Mouse (Mus musculus): Measurements from ENCODE around the gene Gm29797. TPM values are rescaled to one million over a fixed set of nuclear protein-coding genes. Genes with fewer than 3 reads are reported as not detected.

Gene Gm29797
- polyA plus RNA-seq, 1 experiment = not detected

- TF ChIP-seq POLR2A (IDR thresholded peaks at IDR 0.05; ENCODE audit: insufficient read length, low read depth) = no peak
- Histone ChIP-seq H3K36me3 (ENCODE audit: control insufficient read depth, insufficient read depth) (no peaks in the 10 kb centered on the region), H3K4me2 (ENCODE audit: low read depth) (no peak overlapping the region), H3K79me2 (ENCODE audit: control insufficient read depth, insufficient read depth) (no peaks in the 10 kb centered on the region), H3ac (ENCODE audit: control insufficient read depth, insufficient read length) (no peak overlapping the region), H3K27me3 (ENCODE audit: control insufficient read depth, insufficient read depth, insufficient read length) (no peaks in the 10 kb centered on the region), H3K4me3 (no peak overlapping the region)
Observed at GRCm38 (mm10) chr2:181687586-181687985, 30.8 kb downstream of the Gm29797 start.

- H3K4me2 ChIP-seq (ENCODE audit: low read depth) = no peak overlapping the region
- H3K4me3 ChIP-seq = no peak overlapping the region
- TF ChIP-seq MYOD1 (IDR thresholded peaks at IDR 0.05; ENCODE audit: control insufficient read depth in 1 of 3, insufficient read length in 2 of 3, low read depth in 2 of 3) (no peak), USF1 (IDR thresholded peaks at IDR 0.05; ENCODE audit: low read depth) (no peak), E2F4 (IDR thresholded peaks at IDR 0.05; ENCODE audit: insufficient read depth) (no peak), REST (IDR thresholded peaks at IDR 0.05; ENCODE audit: insufficient read depth, insufficient read length) (no peak), POLR2AphosphoS2 (IDR thresholded peaks at IDR 0.05; ENCODE audit: insufficient read length, low read depth) (no peak), TCF12 (IDR thresholded peaks at IDR 0.05; ENCODE audit: insufficient read depth, poor library complexity, severe bottlenecking) (no peak)
- H3ac ChIP-seq (ENCODE audit: control insufficient read depth, insufficient read length) = no peak overlapping the region
- no peaks in the 10 kb centered on the region for H3K79me2 ChIP-seq (ENCODE audit: control insufficient read depth, insufficient read depth)
- H3K27me3 ChIP-seq (ENCODE audit: control insufficient read depth, insufficient read depth, insufficient read length) = no peaks in the 10 kb centered on the region
- no peaks in the 10 kb centered on the region for H3K36me3 ChIP-seq (ENCODE audit: control insufficient read depth, insufficient read depth)
Observed at GRCm38 (mm10) chr2:181689466-181690160, 32.8 kb downstream of the Gm29797 start.

GRCm38 (mm10) chr2:181691083-181691482 lies 34.2 kb downstream of the Gm29797 start:
- H3K36me3 ChIP-seq (ENCODE audit: control insufficient read depth, insufficient read depth) = no peaks in the 10 kb centered on the region
- H3K27me3 ChIP-seq (ENCODE audit: control insufficient read depth, insufficient read depth, insufficient read length) = no peaks in the 10 kb centered on the region
- H3K4me3 ChIP-seq = no peak overlapping the region
- no peak overlapping the region for H3K4me2 ChIP-seq (ENCODE audit: low read depth)
- H3K79me2 ChIP-seq (ENCODE audit: control insufficient read depth, insufficient read depth) = no peaks in the 10 kb centered on the region
- no peak for TF ChIP-seq POLR2A (IDR thresholded peaks at IDR 0.05; ENCODE audit: insufficient read length, low read depth)
- no peak for TF ChIP-seq REST (IDR thresholded peaks at IDR 0.05; ENCODE audit: insufficient read depth, insufficient read length)
- no peak for TF ChIP-seq CEBPB (IDR thresholded peaks at IDR 0.05; ENCODE audit: insufficient read depth, poor library complexity, severe bottlenecking)
- no peak for TF ChIP-seq E2F4 (IDR thresholded peaks at IDR 0.05; ENCODE audit: insufficient read depth)
- no peak for TF ChIP-seq MAX (IDR thresholded peaks at IDR 0.05; ENCODE audit: low read depth)
- TF ChIP-seq USF1 (IDR thresholded peaks at IDR 0.05; ENCODE audit: low read depth) = no peak
- TF ChIP-seq TCF3 (IDR thresholded peaks at IDR 0.05; ENCODE audit: insufficient read length, low read depth) = no peak
- no peak for TF ChIP-seq SRF (IDR thresholded peaks at IDR 0.05; ENCODE audit: control insufficient read depth, insufficient read length, low read depth)
- TF ChIP-seq MYOD1 (IDR thresholded peaks at IDR 0.05; ENCODE audit: control insufficient read depth in 1 of 3, insufficient read length in 2 of 3, low read depth in 2 of 3) = no peak
- TF ChIP-seq POLR2AphosphoS2 (IDR thresholded peaks at IDR 0.05; ENCODE audit: insufficient read length, low read depth) = no peak
- TF ChIP-seq TCF12 (IDR thresholded peaks at IDR 0.05; ENCODE audit: insufficient read depth, poor library complexity, severe bottlenecking) = no peak
- no peak for TF ChIP-seq MYOG (IDR thresholded peaks at IDR 0.05; ENCODE audit: control insufficient read depth in 1 of 3, insufficient read depth in 1 of 3, insufficient read length in 2 of 3, low read depth in 2 of 3)
- no peak overlapping the region for H3ac ChIP-seq (ENCODE audit: control insufficient read depth, insufficient read length)

GRCm38 (mm10) chr2:181691571-181691970 lies 34.7 kb downstream of the Gm29797 start:
- Histone ChIP-seq H3ac (ENCODE audit: control insufficient read depth, insufficient read length) (no peak overlapping the region), H3K36me3 (ENCODE audit: control insufficient read depth, insufficient read depth) (no peaks in the 10 kb centered on the region), H3K79me2 (ENCODE audit: control insufficient read depth, insufficient read depth) (no peaks in the 10 kb centered on the region), H3K4me2 (ENCODE audit: low read depth) (no peak overlapping the region), H3K27me3 (ENCODE audit: control insufficient read depth, insufficient read depth, insufficient read length) (no peaks in the 10 kb centered on the region), H3K4me3 (no peak overlapping the region)
- TF ChIP-seq TCF3 (IDR thresholded peaks at IDR 0.05; ENCODE audit: insufficient read length, low read depth) (no peak), MAX (IDR thresholded peaks at IDR 0.05; ENCODE audit: low read depth) (no peak), MYOD1 (IDR thresholded peaks at IDR 0.05; ENCODE audit: control insufficient read depth in 1 of 3, insufficient read length in 2 of 3, low read depth in 2 of 3) (no peak), USF1 (IDR thresholded peaks at IDR 0.05; ENCODE audit: low read depth) (no peak)

- peaks cover 5% of the 10 kb centered on the region for H3K27me3 ChIP-seq (ENCODE audit: control insufficient read depth, insufficient read depth, insufficient read length)
- no peaks in the 10 kb centered on the region for H3K36me3 ChIP-seq (ENCODE audit: control insufficient read depth, insufficient read depth)
- TF ChIP-seq MYOG (IDR thresholded peaks at IDR 0.05; ENCODE audit: control insufficient read depth in 1 of 3, insufficient read depth in 1 of 3, insufficient read length in 2 of 3, low read depth in 2 of 3) (no peak), POLR2A (IDR thresholded peaks at IDR 0.05; ENCODE audit: insufficient read length, low read depth) (no peak), MYOD1 (IDR thresholded peaks at IDR 0.05; ENCODE audit: control insufficient read depth in 1 of 3, insufficient read length in 2 of 3, low read depth in 2 of 3) (no peak), REST (IDR thresholded peaks at IDR 0.05; ENCODE audit: insufficient read depth, insufficient read length) (no peak), E2F4 (IDR thresholded peaks at IDR 0.05; ENCODE audit: insufficient read depth) (no peak), USF1 (IDR thresholded peaks at IDR 0.05; ENCODE audit: low read depth) (no peak), CEBPB (IDR thresholded peaks at IDR 0.05; ENCODE audit: insufficient read depth, poor library complexity, severe bottlenecking) (no peak), POLR2AphosphoS2 (IDR thresholded peaks at IDR 0.05; ENCODE audit: insufficient read length, low read depth) (no peak), MAX (IDR thresholded peaks at IDR 0.05; ENCODE audit: low read depth) (no peak), TCF12 (IDR thresholded peaks at IDR 0.05; ENCODE audit: insufficient read depth, poor library complexity, severe bottlenecking) (no peak), SRF (IDR thresholded peaks at IDR 0.05; ENCODE audit: control insufficient read depth, insufficient read length, low read depth) (no peak), TCF3 (IDR thresholded peaks at IDR 0.05; ENCODE audit: insufficient read length, low read depth) (no peak)
- H3K79me2 ChIP-seq (ENCODE audit: control insufficient read depth, insufficient read depth) = no peaks in the 10 kb centered on the region
- no peak overlapping the region for H3K4me2 ChIP-seq (ENCODE audit: low read depth)
- H3ac ChIP-seq (ENCODE audit: control insufficient read depth, insufficient read length) = no peak overlapping the region
- H3K4me3 ChIP-seq = peak overlapping the region; percentile 70
Observed at GRCm38 (mm10) chr2:181692304-181692703, 35.5 kb downstream of the Gm29797 start.
